Comparison of ENCODE assay signal across 19 mouse cellular contexts in genomic region chr5:43111740-43112139, GRCm38 (mm10).
DNase-seq lines count a peak whose midpoint lies in the region; ATAC-seq and TF ChIP-seq lines count a peak whose summit lies in the region.
"Had no signal": no experiment of that assay in that cellular context is flagged by ENCODE, and none has a peak within 500 bp of the region (broad histone marks: within the 10 kb centered on the region; RNA-seq: fewer than 3 reads in every experiment).

No protein-coding gene starts in this region.

- H3K27me3 ChIP-seq in MEL (ENCODE audit: control insufficient read depth in 1 of 2, insufficient read depth in 2 of 2, low read length in 2 of 2): no peaks in the 10 kb centered on the region
- H3K27me3 ChIP-seq: CH12.LX, Patski had no signal

- H3K79me2 ChIP-seq in MEL (ENCODE audit: control insufficient read depth, insufficient read depth, low read length, poor library complexity): no peaks in the 10 kb centered on the region

- no peak for TF ChIP-seq RAD21 in MEL (IDR thresholded peaks at IDR 0.05; ENCODE audit: low read depth, low read length)

- peaks cover 19 to 28% of the 10 kb centered on the region in 2 experiments for H3K4me1 ChIP-seq in MEL (ENCODE audit: control insufficient read depth in 1 of 2, insufficient read depth in 2 of 2, low read length in 2 of 2)

- TF ChIP-seq POLR2A in MEL (IDR thresholded peaks at IDR 0.05; ENCODE audit: control insufficient read depth in 1 of 2, insufficient read depth in 1 of 2, low read depth in 1 of 2, low read length in 2 of 2, poor library complexity in 1 of 2): no peak

- peak in 1 of 2 experiments; percentile 51; a peak in 1 of 4 replicates for TF ChIP-seq EP300 in MEL (IDR thresholded peaks at IDR 0.05; ENCODE audit: low read depth in 1 of 2, low read length in 2 of 2)

- H3K9ac ChIP-seq in MEL (ENCODE audit: control insufficient read depth, low read depth, low read length, poor library complexity, severe bottlenecking): no peak overlapping the region

- peaks cover 0 to 22% of the 10 kb centered on the region in 2 experiments; a peak in 2 of 4 replicates for H3K36me3 ChIP-seq in MEL (ENCODE audit: control insufficient read depth in 1 of 2, insufficient read depth in 2 of 2, low read length in 2 of 2)
- H3K36me3 ChIP-seq: G1E had no signal

- no peaks in the 10 kb centered on the region for H3K9me3 ChIP-seq in MEL (replicated peaks; ENCODE audit: insufficient read depth, low read length)
- H3K9me3 ChIP-seq: G1E had no signal

- ATAC-seq in frontal cortex, adult (ENCODE audit: low TSS enrichment): peak; percentile 50
- ATAC-seq: activated CD4-positive, CD25-positive, alpha-beta regulatory T cell, adult 4 months; CD4-positive, CD25-positive, alpha-beta regulatory T cell, adult 4 months; Patski had no signal

- TF ChIP-seq CTCF in MEL (IDR thresholded peaks at IDR 0.05 in 2 of 3, conservative IDR thresholded peaks at IDR 0.05 in 1 of 3; ENCODE audit: control insufficient read depth in 1 of 3, insufficient read depth in 1 of 3, low read depth in 2 of 3, low read length in 3 of 3, poor library complexity in 1 of 3, severe bottlenecking in 1 of 3): no peak

- no peak overlapping the region for H3K4me3 ChIP-seq in MEL (ENCODE audit: control insufficient read depth in 1 of 2, insufficient read depth in 1 of 2, low read depth in 2 of 2, low read length in 2 of 2)

- DNase-seq in frontal cortex, postnatal 25 days (ENCODE audit: low spot score in 2 of 2): no peak
- DNase-seq in MEL (ENCODE audit: low read depth, low spot score): no peak
- DNase-seq in right cerebral cortex, postnatal 4 days: no peak
- DNase-seq: adrenal gland, adult 2 months; adrenal gland, adult 8-10 months; adrenal gland, postnatal 10 days; adrenal gland, postnatal 14 days; adrenal gland, postnatal 25 days; adrenal gland, postnatal 36 days; B cell, adult 2 months; cerebellum, adult 11 months; cerebellum, adult 11-12 months; cerebellum, adult 18-20 months had no signal

- H3K27ac ChIP-seq in MEL (ENCODE audit: control insufficient read depth, low read depth, low read length): no peak overlapping the region

TF ChIP-seq in MEL, 35 proteins besides CTCF, POLR2A, EP300 and RAD21:
- TF ChIP-seq SIN3A (IDR thresholded peaks at IDR 0.05; ENCODE audit: low read length) (no peak), CHD2 (IDR thresholded peaks at IDR 0.05; ENCODE audit: low read length) (no peak), ZNF384 (IDR thresholded peaks at IDR 0.05; ENCODE audit: low read depth, low read length) (no peak), SMC3 (IDR thresholded peaks at IDR 0.05; ENCODE audit: low read depth, low read length) (no peak), RCOR1 (IDR thresholded peaks at IDR 0.05; ENCODE audit: low read depth, low read length) (peak; percentile 60), E2F4 (IDR thresholded peaks at IDR 0.05; ENCODE audit: borderline replicate concordance, low read depth, low read length) (no peak), ELF1 (IDR thresholded peaks at IDR 0.05; ENCODE audit: low read depth, low read length) (no peak), GATA1 (IDR thresholded peaks at IDR 0.05; ENCODE audit: low read depth, low read length) (peak; percentile 62), NELFE (IDR thresholded peaks at IDR 0.05; ENCODE audit: low read depth, low read length) (no peak)
